In genomic region chr5:73811094-73811521, GRCm38 (mm10) we compare ENCODE assay signal across 22 mouse cellular contexts.
A peak's percentile ranks its signal among the peaks of the same experiment; 100 is the strongest.
DNase-seq lines count a peak whose midpoint lies in the region; ATAC-seq lines count a peak whose summit lies in the region.
"Had no signal": no experiment of that assay in that cellular context is flagged by ENCODE, and none has a peak within 500 bp of the region (broad histone marks: within the 10 kb centered on the region; RNA-seq: fewer than 3 reads in every experiment).

No protein-coding gene starts in this region.

- H3K27me3 ChIP-seq in hindbrain, embryonic 11.5 days (ENCODE audit: control insufficient read depth, insufficient read depth, low read length): no peaks in the 10 kb centered on the region
- no peaks in the 10 kb centered on the region for H3K27me3 ChIP-seq in hindbrain, embryonic 16.5 days (replicated peaks; ENCODE audit: control insufficient read depth, insufficient read depth, low read length)
- no peaks in the 10 kb centered on the region for H3K27me3 ChIP-seq in neural tube, embryonic 11.5 days (ENCODE audit: control insufficient read depth, insufficient read depth, low read length)
- H3K27me3 ChIP-seq: embryonic facial prominence, embryonic 15.5 days; liver, embryonic 13.5 days; lung, embryonic 15.5 days had no signal

- H3K9ac ChIP-seq in hindbrain, embryonic 11.5 days (ENCODE audit: low read depth, low read length): no peak overlapping the region
- H3K9ac ChIP-seq in hindbrain, embryonic 16.5 days (ENCODE audit: low read depth, low read length): no peak overlapping the region
- H3K9ac ChIP-seq in neural tube, embryonic 11.5 days (ENCODE audit: low read length): no peak overlapping the region
- H3K9ac ChIP-seq: embryonic facial prominence, embryonic 15.5 days; liver, embryonic 13.5 days; lung, embryonic 15.5 days had no signal

- H3K4me3 ChIP-seq in hindbrain, embryonic 11.5 days (ENCODE audit: low read depth, low read length): no peak overlapping the region
- H3K4me3 ChIP-seq in hindbrain, embryonic 16.5 days (ENCODE audit: low read length): no peak overlapping the region
- H3K4me3 ChIP-seq in neural tube, embryonic 11.5 days (ENCODE audit: low read depth, low read length): no peak overlapping the region
- H3K4me3 ChIP-seq: embryonic facial prominence, embryonic 15.5 days; forebrain, embryonic 10.5 days; layer of hippocampus, adult 2 months; liver, embryonic 13.5 days; lung, embryonic 15.5 days had no signal

- H3K36me3 ChIP-seq in hindbrain, embryonic 11.5 days (ENCODE audit: control insufficient read depth, insufficient read depth, low read length): no peaks in the 10 kb centered on the region
- no peaks in the 10 kb centered on the region for H3K36me3 ChIP-seq in hindbrain, embryonic 16.5 days (ENCODE audit: control insufficient read depth, insufficient read depth, low read length)
- no peaks in the 10 kb centered on the region for H3K36me3 ChIP-seq in neural tube, embryonic 11.5 days (ENCODE audit: control insufficient read depth, insufficient read depth, low read length)
- H3K36me3 ChIP-seq: embryonic facial prominence, embryonic 15.5 days; forebrain, embryonic 10.5 days; liver, embryonic 13.5 days; lung, embryonic 15.5 days had no signal

- 71% methylated on average over 3 of the region's 3 CpGs for WGBS in hindbrain, embryonic 11.5 days
- 71% methylated on average over 3 of the region's 3 CpGs for WGBS in hindbrain, embryonic 16.5 days
- 51% methylated on average over 3 of the region's 3 CpGs for whole genome bisulfite sequencing in neural tube, embryonic 11.5 days

- H3K9me3 ChIP-seq in hindbrain, embryonic 11.5 days (ENCODE audit: control insufficient read depth, low read length): no peaks in the 10 kb centered on the region
- no peaks in the 10 kb centered on the region for H3K9me3 ChIP-seq in hindbrain, embryonic 16.5 days (ENCODE audit: control insufficient read depth, low read length)
- H3K9me3 ChIP-seq in neural tube, embryonic 11.5 days (ENCODE audit: control insufficient read depth, low read length): no peaks in the 10 kb centered on the region
- H3K9me3 ChIP-seq: embryonic facial prominence, embryonic 15.5 days; forebrain, embryonic 10.5 days; liver, embryonic 13.5 days; lung, embryonic 15.5 days had no signal

- no peaks in the 10 kb centered on the region for H3K4me1 ChIP-seq in hindbrain, embryonic 11.5 days (replicated peaks; ENCODE audit: control insufficient read depth, insufficient read depth, low read length)
- no peaks in the 10 kb centered on the region for H3K4me1 ChIP-seq in hindbrain, embryonic 16.5 days (ENCODE audit: control insufficient read depth, insufficient read depth, low read depth, low read length)
- H3K4me1 ChIP-seq in neural tube, embryonic 11.5 days (ENCODE audit: control insufficient read depth, insufficient read depth, low read length): no peaks in the 10 kb centered on the region
- H3K4me1 ChIP-seq: embryonic facial prominence, embryonic 15.5 days; forebrain, embryonic 10.5 days; liver, embryonic 13.5 days; lung, embryonic 15.5 days had no signal

- no peak overlapping the region for H3K27ac ChIP-seq in hindbrain, embryonic 11.5 days (ENCODE audit: low read depth, low read length)
- H3K27ac ChIP-seq in hindbrain, embryonic 16.5 days (ENCODE audit: low read depth, low read length): no peak overlapping the region
- no peak overlapping the region for H3K27ac ChIP-seq in neural tube, embryonic 11.5 days (ENCODE audit: low read depth, low read length)
- H3K27ac ChIP-seq: embryonic facial prominence, embryonic 15.5 days; forebrain, embryonic 10.5 days; hindbrain, postnatal 0 days; layer of hippocampus, adult 2 months; liver, embryonic 13.5 days; lung, embryonic 15.5 days had no signal

- H3K4me2 ChIP-seq in hindbrain, embryonic 11.5 days (replicated peaks; ENCODE audit: low read depth, low read length): no peak overlapping the region
- no peak overlapping the region for H3K4me2 ChIP-seq in hindbrain, embryonic 16.5 days (ENCODE audit: low read length)
- no peak overlapping the region for H3K4me2 ChIP-seq in neural tube, embryonic 11.5 days (ENCODE audit: low read depth)
- H3K4me2 ChIP-seq: embryonic facial prominence, embryonic 15.5 days; heart, embryonic 11.5 days; liver, embryonic 13.5 days; lung, embryonic 15.5 days had no signal

- ATAC-seq in hindbrain, embryonic 11.5 days (ENCODE audit: low FRiP score): no peak
- no peak for ATAC-seq in hindbrain, embryonic 16.5 days
- no peak for ATAC-seq in neural tube, embryonic 11.5 days (ENCODE audit: insufficient read depth, low FRiP score, low TSS enrichment)
- ATAC-seq: activated CD4-positive, CD25-positive, alpha-beta regulatory T cell, adult 4 months; hindbrain, postnatal 0 days; Patski had no signal

- peak; percentile 36 for DNase-seq in hindbrain, embryonic 11.5 days (ENCODE audit: low spot score)
- peak; percentile 10 for DNase-seq in lung, postnatal 36 days
- no peak for DNase-seq in lung, postnatal 10 days
- peak; percentile 69 for DNase-seq in embryo, embryonic 11 days
- peak; percentile 52 for DNase-seq in neural tube, embryonic 11.5 days (ENCODE audit: low spot score)
- no peak for DNase-seq in frontal cortex, postnatal 25 days (ENCODE audit: low spot score in 2 of 2)
- DNase-seq: cerebellum, adult 11-12 months; cerebellum, postnatal 25 days; gastrocnemius, postnatal 36 days; heart, postnatal 14 days; kidney, adult 2 months; liver, embryonic 13.5 days; retina, postnatal 1 day had no signal

Comparison
In these comparisons a context has a peak if more than half of its experiments do, and no peak if none do; other contexts are left out.
1. DNase-seq: peak in hindbrain, embryonic 11.5 days (single experiment), lung, postnatal 36 days (single experiment), embryo, embryonic 11 days (single experiment) and neural tube, embryonic 11.5 days (single experiment); none in lung, postnatal 10 days (single experiment) and frontal cortex, postnatal 25 days (0 of 2).